Mouse (Mus musculus): Measurements from ENCODE around the gene Baz2b. TPM values are rescaled to one million over a fixed set of nuclear protein-coding genes. Genes with fewer than 3 reads are reported as not detected.

Baz2b gene
- polyA plus RNA-seq, 1 experiment from 2014 or later, result 34.0 TPM

DNA sequence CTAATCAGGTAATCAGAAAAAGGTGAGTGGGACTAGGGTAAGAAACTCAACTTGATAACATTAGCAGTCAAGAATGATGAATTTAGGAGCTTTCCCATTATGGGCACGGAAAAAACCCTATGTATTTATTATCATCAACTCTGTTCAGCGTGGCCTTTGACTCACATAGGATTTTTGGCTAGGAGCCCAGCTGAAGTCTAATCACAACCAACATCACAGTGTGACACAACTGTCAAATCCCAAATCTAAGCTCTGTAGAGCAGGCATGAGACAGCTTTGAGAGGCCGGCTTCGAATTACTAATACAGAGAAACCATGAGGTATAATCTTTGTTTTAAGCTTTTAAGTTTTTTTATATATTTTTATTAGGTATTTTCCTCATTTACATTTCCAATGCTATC lies 113.0 kb downstream of the Baz2b start:
- TF ChIP-seq CTCF (IDR thresholded peaks at IDR 0.05; ENCODE audit: low read depth), result no peak
- TF ChIP-seq EP300 (optimal IDR thresholded peaks at IDR 0.05), result no peak

DNA sequence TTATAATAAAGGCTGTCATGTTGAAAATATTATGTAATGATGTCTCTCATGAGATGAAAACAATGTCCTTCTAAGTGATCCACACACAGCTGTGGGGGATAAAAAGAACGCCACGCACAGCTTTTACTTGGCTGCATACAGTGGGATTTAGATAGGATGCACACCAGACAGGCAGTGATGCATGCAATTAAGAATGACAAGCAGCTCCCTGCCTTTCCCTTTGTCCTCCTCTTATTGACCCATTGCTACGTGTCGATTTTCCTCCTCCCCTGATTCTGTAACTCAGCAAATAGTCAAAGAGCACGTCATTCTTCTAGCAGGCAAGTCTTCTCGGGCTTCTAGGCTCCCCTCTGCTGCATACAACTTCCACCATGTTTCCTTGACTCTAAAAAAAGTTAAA lies 119.4 kb downstream of the Baz2b start:
- Histone ChIP-seq H3K9ac (ENCODE audit: low read length) (no peak overlapping the region), H3K4me3 (ENCODE audit: low read depth, low read length) (no peak overlapping the region), H3K27me3 (ENCODE audit: control insufficient read depth, insufficient read depth, low read length) (no peaks in the 10 kb centered on the region), H3K9me3 (ENCODE audit: control insufficient read depth, low read length) (no peaks in the 10 kb centered on the region), H3K27ac (replicated peaks) (no peak overlapping the region), H3K4me2 (replicated peaks; ENCODE audit: low read depth) (no peak overlapping the region), H3K36me3 (ENCODE audit: control insufficient read depth, insufficient read depth, low read length) (no peaks in the 10 kb centered on the region), H3K4me1 (replicated peaks; ENCODE audit: control insufficient read depth, insufficient read depth) (no peaks in the 10 kb centered on the region)
- TF ChIP-seq EP300 (optimal IDR thresholded peaks at IDR 0.05) (no peak), CTCF (IDR thresholded peaks at IDR 0.05; ENCODE audit: low read depth) (no peak)
- no peak for DNase-seq (ENCODE audit: low spot score)
- no peak for ATAC-seq (ENCODE audit: low FRiP score, low TSS enrichment)
- 61% methylated on average over 6 of the region's 6 CpGs for WGBS

More for the DNA sequence above, 113.0 kb downstream of the Baz2b start:
- H3K9ac ChIP-seq (ENCODE audit: low read length), result no peak overlapping the region
- ATAC-seq (ENCODE audit: low FRiP score, low TSS enrichment) (no peak), DNase-seq (ENCODE audit: low spot score) (no peak)
- H3K4me1 ChIP-seq (replicated peaks; ENCODE audit: control insufficient read depth, insufficient read depth), result no peaks in the 10 kb centered on the region
- H3K27me3 ChIP-seq (ENCODE audit: control insufficient read depth, insufficient read depth, low read length), result no peaks in the 10 kb centered on the region
- no peak overlapping the region for H3K4me2 ChIP-seq (replicated peaks; ENCODE audit: low read depth)
- H3K4me3 ChIP-seq (ENCODE audit: low read depth, low read length), result no peak overlapping the region
- no peaks in the 10 kb centered on the region for H3K9me3 ChIP-seq (ENCODE audit: control insufficient read depth, low read length)
- 57% methylated on average over 4 of the region's 4 CpGs for WGBS
- no peak overlapping the region for H3K27ac ChIP-seq (replicated peaks)
- no peaks in the 10 kb centered on the region for H3K36me3 ChIP-seq (ENCODE audit: control insufficient read depth, insufficient read depth, low read length)

DNA sequence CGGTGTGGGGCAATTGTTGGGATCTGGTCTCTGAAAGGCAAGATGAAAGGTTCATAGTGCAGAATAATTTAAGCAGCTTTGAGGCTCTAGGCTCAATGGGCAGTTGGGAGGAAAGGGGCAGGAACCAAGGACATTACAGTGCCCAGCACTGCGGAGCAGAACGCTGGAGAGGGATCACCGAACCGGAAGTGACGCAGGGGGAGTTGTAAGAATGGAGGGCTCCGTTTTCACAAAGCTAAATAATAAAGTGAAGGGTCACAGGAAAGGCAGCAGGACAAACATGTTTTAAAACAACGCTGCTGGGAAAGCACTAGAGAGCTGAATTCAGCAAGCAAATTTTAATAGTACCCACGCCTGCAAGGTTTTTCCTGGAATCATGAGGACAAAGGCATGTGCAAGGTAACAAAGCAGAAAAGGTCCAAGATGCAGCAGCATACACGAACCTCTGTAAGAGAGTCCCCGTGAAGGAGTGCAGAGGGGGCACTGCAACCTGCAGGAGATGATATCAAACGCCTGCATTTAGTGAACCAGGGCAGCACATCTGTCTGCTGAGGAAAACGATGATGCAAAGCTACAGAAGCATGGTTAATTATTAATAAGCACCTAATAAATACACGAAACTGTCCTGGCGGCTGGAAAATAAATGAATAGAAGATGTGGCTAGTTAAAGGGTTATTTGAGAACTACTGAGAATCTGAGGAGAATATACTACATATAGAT lies 120.0 kb downstream of the Baz2b start:
- TF ChIP-seq EP300 (optimal IDR thresholded peaks at IDR 0.05), result no peak
- TF ChIP-seq CTCF (IDR thresholded peaks at IDR 0.05; ENCODE audit: low read depth), result no peak
- WGBS, result 66% methylated on average over 15 of the region's 15 CpGs
- no peak overlapping the region for H3K4me3 ChIP-seq (ENCODE audit: low read depth, low read length)
- H3K9me3 ChIP-seq (ENCODE audit: control insufficient read depth, low read length), result no peaks in the 10 kb centered on the region
- ATAC-seq (ENCODE audit: low FRiP score, low TSS enrichment) (no peak), DNase-seq (ENCODE audit: low spot score) (no peak)
- H3K36me3 ChIP-seq (ENCODE audit: control insufficient read depth, insufficient read depth, low read length), result no peaks in the 10 kb centered on the region
- H3K9ac ChIP-seq (ENCODE audit: low read length), result no peak overlapping the region
- no peak overlapping the region for H3K4me2 ChIP-seq (replicated peaks; ENCODE audit: low read depth)
- no peaks in the 10 kb centered on the region for H3K4me1 ChIP-seq (replicated peaks; ENCODE audit: control insufficient read depth, insufficient read depth)
- no peak overlapping the region for H3K27ac ChIP-seq (replicated peaks)
- H3K27me3 ChIP-seq (ENCODE audit: control insufficient read depth, insufficient read depth, low read length), result no peaks in the 10 kb centered on the region

DNA sequence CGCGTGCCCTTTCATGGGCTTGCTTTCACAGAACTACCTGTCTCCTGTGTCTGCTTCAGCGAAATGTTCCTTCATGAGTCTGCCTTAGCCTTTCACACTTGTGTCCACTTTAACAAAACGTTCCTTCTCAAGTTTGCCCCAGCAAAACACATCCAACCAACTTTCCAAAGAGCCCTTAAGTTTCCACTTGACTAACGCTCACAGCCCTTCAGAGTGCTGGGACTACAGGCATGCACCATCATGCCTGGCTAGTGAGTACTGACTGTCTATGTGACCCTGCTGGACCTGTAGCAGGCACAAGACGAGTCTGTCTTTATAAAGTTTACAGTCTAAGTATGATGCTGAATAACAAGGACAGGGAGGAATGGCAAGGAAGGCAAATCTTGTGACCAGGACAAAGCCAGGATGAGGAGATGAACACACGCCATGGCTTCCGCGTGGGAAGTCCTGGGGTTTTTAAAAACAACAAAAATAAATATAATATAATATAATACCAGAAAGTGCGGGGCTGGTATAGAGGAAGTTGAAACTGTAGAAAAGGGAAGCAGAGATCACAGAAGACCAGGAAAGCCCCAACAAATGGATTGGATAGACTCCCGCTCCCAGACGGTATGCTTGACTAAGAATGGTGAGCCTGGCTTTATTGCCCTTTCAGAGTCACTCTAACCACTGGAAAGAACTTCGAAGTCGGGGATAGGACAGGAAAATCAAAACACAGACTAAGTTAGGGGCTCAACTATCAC lies 120.7 kb downstream of the Baz2b start:
- no peak overlapping the region for H3K4me2 ChIP-seq (replicated peaks; ENCODE audit: low read depth)

DNA sequence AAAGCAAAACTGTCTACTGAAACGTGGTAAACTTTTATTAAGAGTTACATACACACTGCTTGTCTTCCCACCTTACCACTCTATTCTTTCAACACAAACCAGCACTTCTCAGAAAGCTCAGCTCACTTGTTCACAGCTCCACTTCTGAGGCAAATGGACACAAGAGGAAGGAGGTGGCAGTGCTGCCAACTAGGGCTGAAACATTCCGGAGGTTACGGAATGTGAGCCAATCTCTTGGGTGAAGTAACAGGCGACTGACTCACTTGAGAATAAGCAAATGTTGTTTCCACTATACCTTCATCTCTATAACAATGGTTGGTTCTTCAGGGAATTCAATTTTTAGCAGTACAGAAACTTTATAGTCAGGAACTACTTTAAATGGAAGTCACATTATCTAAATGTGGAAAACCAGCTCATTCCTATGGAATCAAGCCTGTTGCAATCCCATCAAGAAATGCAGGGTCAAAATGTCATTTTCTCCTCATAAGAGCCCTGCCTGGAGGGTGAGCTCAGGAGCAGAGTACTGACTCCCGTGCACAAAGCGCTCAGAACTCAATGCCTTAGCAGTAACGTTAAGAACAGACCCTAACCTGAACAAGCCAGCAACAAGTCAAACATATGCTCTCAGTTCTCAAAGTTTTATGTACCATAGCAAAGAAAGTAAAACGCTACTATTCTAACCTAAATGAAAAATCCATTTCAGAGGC lies 123.3 kb downstream of the Baz2b start:
- Histone ChIP-seq H3K27ac (replicated peaks) (no peak overlapping the region), H3K27me3 (ENCODE audit: control insufficient read depth, insufficient read depth, low read length) (no peaks in the 10 kb centered on the region), H3K4me1 (replicated peaks; ENCODE audit: control insufficient read depth, insufficient read depth) (no peaks in the 10 kb centered on the region), H3K4me3 (ENCODE audit: low read depth, low read length) (no peak overlapping the region), H3K36me3 (ENCODE audit: control insufficient read depth, insufficient read depth, low read length) (no peaks in the 10 kb centered on the region), H3K4me2 (replicated peaks; ENCODE audit: low read depth) (no peak overlapping the region), H3K9me3 (ENCODE audit: control insufficient read depth, low read length) (no peaks in the 10 kb centered on the region), H3K9ac (ENCODE audit: low read length) (no peak overlapping the region)
- no peak for DNase-seq (ENCODE audit: low spot score)
- no peak for ATAC-seq (ENCODE audit: low FRiP score, low TSS enrichment)
- whole genome bisulfite sequencing, result 58% methylated on average over 8 of the region's 8 CpGs
- TF ChIP-seq CTCF (IDR thresholded peaks at IDR 0.05; ENCODE audit: low read depth) (no peak), EP300 (optimal IDR thresholded peaks at IDR 0.05) (no peak)

More for the DNA sequence above, 120.7 kb downstream of the Baz2b start:
- no peak overlapping the region for H3K4me3 ChIP-seq (ENCODE audit: low read depth, low read length)
- no peaks in the 10 kb centered on the region for H3K9me3 ChIP-seq (ENCODE audit: control insufficient read depth, low read length)
- no peak overlapping the region for H3K9ac ChIP-seq (ENCODE audit: low read length)
- ATAC-seq (ENCODE audit: low FRiP score, low TSS enrichment), result no peak
- no peaks in the 10 kb centered on the region for H3K4me1 ChIP-seq (replicated peaks; ENCODE audit: control insufficient read depth, insufficient read depth)
- TF ChIP-seq CTCF (IDR thresholded peaks at IDR 0.05; ENCODE audit: low read depth) (no peak), EP300 (optimal IDR thresholded peaks at IDR 0.05) (no peak)
- H3K27ac ChIP-seq (replicated peaks), result no peak overlapping the region
- no peak for DNase-seq (ENCODE audit: low spot score)
- H3K27me3 ChIP-seq (ENCODE audit: control insufficient read depth, insufficient read depth, low read length), result no peaks in the 10 kb centered on the region
- no peaks in the 10 kb centered on the region for H3K36me3 ChIP-seq (ENCODE audit: control insufficient read depth, insufficient read depth, low read length)
- 88% methylated on average over 14 of the region's 14 CpGs for WGBS
